Mouse (Mus musculus): ENCODE results near the gene Ampd3. TPM values are rescaled to one million over a fixed set of nuclear protein-coding genes. Genes with fewer than 3 reads are reported as not detected.

The Ampd3 gene
- polyA plus RNA-seq, 1 experiment from 2014 or later = 9.4 TPM

- Histone ChIP-seq H3K27me3 (replicated peaks) (no peaks in the 10 kb centered on the region), H3K36me3 (0 out of 2 replicates have a peak, but pooled peaks cover 8% of the 10 kb centered on the region), H3K4me2 (no peak overlapping the region), H3K4me1 (replicated peaks) (peaks cover 47% of the 10 kb centered on the region), H3K4me3 (no peak overlapping the region), H3K9ac (no peak overlapping the region), H3K9me3 (replicated peaks) (no peaks in the 10 kb centered on the region), H3K27ac (ENCODE audit: poor library complexity, severe bottlenecking) (no peak overlapping the region)
- WGBS = 52% methylated on average over 6 of the region's 6 CpGs
- ATAC-seq (ENCODE audit: insufficient number of reproducible peaks, low FRiP score) = no peak
Observed at GRCm38 (mm10) chr7:110818206-110818605, 50.2 kb downstream of the Ampd3 start.

GRCm38 (mm10) chr7:110818787-110819350 lies 50.9 kb downstream of the Ampd3 start:
- H3K27me3 ChIP-seq (replicated peaks) = no peaks in the 10 kb centered on the region
- no peak overlapping the region for H3K4me2 ChIP-seq
- H3K9ac ChIP-seq = no peak overlapping the region; the same call in 1 of the 2 replicates
- H3K36me3 ChIP-seq = 0 out of 2 replicates have a peak, but pooled peaks cover 8% of the 10 kb centered on the region
- no peak overlapping the region for H3K4me3 ChIP-seq
- 0 out of 2 replicates have a peak overlapping the region, but pooled peaks have one; percentile 47 for H3K27ac ChIP-seq (ENCODE audit: poor library complexity, severe bottlenecking)
- peak; percentile 81 for ATAC-seq (ENCODE audit: insufficient number of reproducible peaks, low FRiP score)
- H3K4me1 ChIP-seq (replicated peaks) = peaks cover 54% of the 10 kb centered on the region
- no peaks in the 10 kb centered on the region for H3K9me3 ChIP-seq (replicated peaks)
- WGBS = 30% methylated on average over 11 of the region's 11 CpGs

- WGBS = 12% methylated on average over 5 of the region's 5 CpGs
- peak; percentile 46; the same call in 1 of the 2 replicates for ATAC-seq (ENCODE audit: insufficient number of reproducible peaks, low FRiP score)
- H3K27ac ChIP-seq (ENCODE audit: poor library complexity, severe bottlenecking) = peak overlapping the region; percentile 80
Observed at GRCm38 (mm10) chr7:110821068-110821467, 53.1 kb downstream of the Ampd3 start.

GRCm38 (mm10) chr7:110821653-110822052 lies 53.6 kb downstream of the Ampd3 start:
- H3K36me3 ChIP-seq = peaks cover 19% of the 10 kb centered on the region
- H3K4me2 ChIP-seq = no peak overlapping the region
- no peaks in the 10 kb centered on the region for H3K27me3 ChIP-seq (replicated peaks)
- peaks cover 62% of the 10 kb centered on the region for H3K4me1 ChIP-seq (replicated peaks)
- WGBS = 19% methylated on average over 3 of the region's 3 CpGs
- no peak overlapping the region for H3K4me3 ChIP-seq
- 0 out of 2 replicates have a peak, but pooled peaks have one; percentile 34 for ATAC-seq (ENCODE audit: insufficient number of reproducible peaks, low FRiP score)
- H3K27ac ChIP-seq (ENCODE audit: poor library complexity, severe bottlenecking) = peak overlapping the region; percentile 80
- H3K9ac ChIP-seq = no peak overlapping the region
- no peaks in the 10 kb centered on the region for H3K9me3 ChIP-seq (replicated peaks)

More at GRCm38 (mm10) chr7:110821068-110821467, 53.1 kb downstream of the Ampd3 start:
- H3K9ac ChIP-seq = no peak overlapping the region
- peaks cover 62% of the 10 kb centered on the region for H3K4me1 ChIP-seq (replicated peaks)
- no peaks in the 10 kb centered on the region for H3K27me3 ChIP-seq (replicated peaks)
- H3K4me2 ChIP-seq = peak overlapping the region; percentile 21; the same call in 1 of the 2 replicates
- no peak overlapping the region for H3K4me3 ChIP-seq
- H3K9me3 ChIP-seq (replicated peaks) = no peaks in the 10 kb centered on the region
- peaks cover 18% of the 10 kb centered on the region for H3K36me3 ChIP-seq

- Histone ChIP-seq H3K4me1 (replicated peaks) (peaks cover 62% of the 10 kb centered on the region), H3K4me2 (no peak overlapping the region)
Observed at GRCm38 (mm10) chr7:110822055-110822454, 54.0 kb downstream of the Ampd3 start.

GRCm38 (mm10) chr7:110823076-110823475 lies 55.1 kb downstream of the Ampd3 start:
- Histone ChIP-seq H3K4me3 (no peak overlapping the region), H3K9me3 (replicated peaks) (no peaks in the 10 kb centered on the region), H3K9ac (no peak overlapping the region), H3K27ac (ENCODE audit: poor library complexity, severe bottlenecking) (no peak overlapping the region), H3K4me2 (no peak overlapping the region), H3K4me1 (replicated peaks) (peaks cover 59% of the 10 kb centered on the region), H3K36me3 (peaks cover 25% of the 10 kb centered on the region), H3K27me3 (replicated peaks) (no peaks in the 10 kb centered on the region)
- no peak for ATAC-seq (ENCODE audit: insufficient number of reproducible peaks, low FRiP score)
- 86% methylated on average over 8 of the region's 8 CpGs for WGBS

More at GRCm38 (mm10) chr7:110822055-110822454, 54.0 kb downstream of the Ampd3 start:
- Histone ChIP-seq H3K27me3 (replicated peaks) (no peaks in the 10 kb centered on the region), H3K4me3 (no peak overlapping the region), H3K27ac (ENCODE audit: poor library complexity, severe bottlenecking) (peak overlapping the region; percentile 12; the same call in 1 of the 2 replicates), H3K9me3 (replicated peaks) (no peaks in the 10 kb centered on the region), H3K9ac (no peak overlapping the region), H3K36me3 (peaks cover 23% of the 10 kb centered on the region)
- 66% methylated on average over 4 of the region's 4 CpGs for WGBS
- ATAC-seq (ENCODE audit: insufficient number of reproducible peaks, low FRiP score) = no peak

GRCm38 (mm10) chr7:110823593-110823992 lies 55.6 kb downstream of the Ampd3 start:
- Histone ChIP-seq H3K4me3 (no peak overlapping the region), H3K36me3 (peaks cover 29% of the 10 kb centered on the region), H3K4me2 (no peak overlapping the region), H3K27ac (ENCODE audit: poor library complexity, severe bottlenecking) (no peak overlapping the region), H3K9ac (no peak overlapping the region), H3K27me3 (replicated peaks) (no peaks in the 10 kb centered on the region), H3K4me1 (replicated peaks) (peaks cover 55% of the 10 kb centered on the region), H3K9me3 (replicated peaks) (no peaks in the 10 kb centered on the region)
- WGBS = 57% methylated on average over 4 of the region's 4 CpGs
- no peak for ATAC-seq (ENCODE audit: insufficient number of reproducible peaks, low FRiP score)

GRCm38 (mm10) chr7:110823995-110824953 lies 56.3 kb downstream of the Ampd3 start:
- H3K9ac ChIP-seq = no peak overlapping the region
- no peak overlapping the region for H3K4me2 ChIP-seq
- H3K27me3 ChIP-seq (replicated peaks) = no peaks in the 10 kb centered on the region
- H3K4me1 ChIP-seq (replicated peaks) = peaks cover 49% of the 10 kb centered on the region
- H3K9me3 ChIP-seq (replicated peaks) = no peaks in the 10 kb centered on the region
- no peak overlapping the region for H3K4me3 ChIP-seq
- no peak overlapping the region for H3K27ac ChIP-seq (ENCODE audit: poor library complexity, severe bottlenecking)
- ATAC-seq (ENCODE audit: insufficient number of reproducible peaks, low FRiP score) = no peak
- WGBS = 80% methylated on average over 8 of the region's 8 CpGs
- H3K36me3 ChIP-seq = peaks cover 36% of the 10 kb centered on the region

GRCm38 (mm10) chr7:110833024-110833423 lies 65.0 kb downstream of the Ampd3 start:
- H3K27me3 ChIP-seq (replicated peaks) = no peaks in the 10 kb centered on the region
- H3K4me1 ChIP-seq (replicated peaks) = peaks cover 10% of the 10 kb centered on the region
- ATAC-seq (ENCODE audit: insufficient number of reproducible peaks, low FRiP score) = no peak
- H3K9me3 ChIP-seq (replicated peaks) = no peaks in the 10 kb centered on the region
- no peak overlapping the region for H3K4me2 ChIP-seq
- WGBS = 59% methylated on average over 1 of the region's 1 CpGs
- no peak overlapping the region for H3K9ac ChIP-seq
- H3K36me3 ChIP-seq = peaks cover 55% of the 10 kb centered on the region
- H3K4me3 ChIP-seq = no peak overlapping the region
- no peak overlapping the region for H3K27ac ChIP-seq (ENCODE audit: poor library complexity, severe bottlenecking)

GRCm38 (mm10) chr7:110834018-110834417 lies 66.0 kb downstream of the Ampd3 start:
- WGBS = 90% methylated on average over 1 of the region's 1 CpGs
- ATAC-seq (ENCODE audit: insufficient number of reproducible peaks, low FRiP score) = no peak
- H3K4me3 ChIP-seq = no peak overlapping the region
- H3K9ac ChIP-seq = no peak overlapping the region
- H3K4me2 ChIP-seq = no peak overlapping the region
- H3K27me3 ChIP-seq (replicated peaks) = no peaks in the 10 kb centered on the region
- H3K36me3 ChIP-seq = peaks cover 46% of the 10 kb centered on the region
- no peak overlapping the region for H3K27ac ChIP-seq (ENCODE audit: poor library complexity, severe bottlenecking)
- peaks cover 10% of the 10 kb centered on the region for H3K4me1 ChIP-seq (replicated peaks)
- no peaks in the 10 kb centered on the region for H3K9me3 ChIP-seq (replicated peaks)

GRCm38 (mm10) chr7:110834522-110834921 lies 66.5 kb downstream of the Ampd3 start:
- Histone ChIP-seq H3K36me3 (peaks cover 42% of the 10 kb centered on the region), H3K27me3 (replicated peaks) (no peaks in the 10 kb centered on the region), H3K9me3 (replicated peaks) (no peaks in the 10 kb centered on the region), H3K9ac (no peak overlapping the region), H3K4me2 (no peak overlapping the region), H3K4me3 (no peak overlapping the region), H3K4me1 (replicated peaks) (peaks cover 10% of the 10 kb centered on the region), H3K27ac (ENCODE audit: poor library complexity, severe bottlenecking) (no peak overlapping the region)
- WGBS = 48% methylated on average over 3 of the region's 3 CpGs
- no peak for ATAC-seq (ENCODE audit: insufficient number of reproducible peaks, low FRiP score)
